Mouse (Mus musculus): ENCODE measurements at regions not wholly inside any gene's neighbourhood (a gene's known extent, or its start where the extent isn't known, plus 50 kb on each side); places are given as distances from the start of the nearest gene placed in this dataset.

GRCm38 (mm10) chr9:93252146-93252545 lies 710.1 kb downstream of the Plod2 start:
- Histone ChIP-seq H3K4me2 (no peak overlapping the region), H3K4me1 (replicated peaks) (no peaks in the 10 kb centered on the region), H3K27ac (replicated peaks) (no peak overlapping the region), H3K9me3 (no peaks in the 10 kb centered on the region), H3K27me3 (no peaks in the 10 kb centered on the region), H3K36me3 (no peaks in the 10 kb centered on the region), H3K9ac (no peak overlapping the region), H3K4me3 (no peak overlapping the region)
- no peak for ATAC-seq (ENCODE audit: low read depth)
- 89% methylated on average over 3 of the region's 3 CpGs for WGBS

GRCm38 (mm10) chr9:93297332-93297731 lies 755.3 kb downstream of the Plod2 start:
- Histone ChIP-seq H3K4me3 (no peak overlapping the region), H3K4me2 (no peak overlapping the region), H3K27ac (replicated peaks) (no peak overlapping the region), H3K36me3 (no peaks in the 10 kb centered on the region), H3K9ac (no peak overlapping the region), H3K4me1 (replicated peaks) (no peaks in the 10 kb centered on the region), H3K9me3 (no peaks in the 10 kb centered on the region), H3K27me3 (no peaks in the 10 kb centered on the region)
- no peak for ATAC-seq (ENCODE audit: low read depth)
- 69% methylated on average over 2 of the region's 2 CpGs for WGBS

DNA sequence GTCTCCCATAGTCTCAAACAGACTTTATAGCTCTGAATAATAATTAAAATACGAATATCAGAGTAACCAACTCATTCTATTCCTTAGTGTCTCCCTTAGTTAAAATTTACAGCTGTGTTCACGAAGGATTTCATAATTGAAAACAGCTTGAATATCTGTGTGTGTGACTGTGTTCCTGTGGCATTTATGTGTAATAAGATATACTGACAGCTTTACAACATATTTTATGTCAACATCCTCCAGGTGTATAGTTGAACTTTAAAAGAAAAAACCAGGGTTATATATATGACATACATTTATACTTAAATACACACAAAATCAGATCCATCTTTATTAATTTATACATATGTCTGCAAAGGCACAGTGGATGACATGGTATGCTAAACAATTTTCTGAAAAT lies 764.7 kb downstream of the Plod2 start:
- H3K4me3 ChIP-seq, result no peak overlapping the region
- H3K9me3 ChIP-seq, result no peaks in the 10 kb centered on the region
- no peaks in the 10 kb centered on the region for H3K4me1 ChIP-seq (replicated peaks)
- H3K9ac ChIP-seq, result no peak overlapping the region
- H3K4me2 ChIP-seq, result no peak overlapping the region
- 55% methylated on average over 2 of the region's 2 CpGs for WGBS
- no peak for ATAC-seq (ENCODE audit: low read depth)
- no peak overlapping the region for H3K27ac ChIP-seq (replicated peaks)
- H3K27me3 ChIP-seq, result no peaks in the 10 kb centered on the region
- H3K36me3 ChIP-seq, result no peaks in the 10 kb centered on the region

GRCm38 (mm10) chr9:93328997-93329682 lies 787.1 kb downstream of the Plod2 start:
- 45% methylated on average over 2 of the region's 2 CpGs for WGBS
- Histone ChIP-seq H3K9ac (no peak overlapping the region), H3K4me2 (no peak overlapping the region), H3K27ac (replicated peaks) (no peak overlapping the region), H3K4me1 (replicated peaks) (no peaks in the 10 kb centered on the region; the same call in 1 of the 2 replicates), H3K4me3 (no peak overlapping the region), H3K27me3 (no peaks in the 10 kb centered on the region), H3K36me3 (no peaks in the 10 kb centered on the region), H3K9me3 (no peaks in the 10 kb centered on the region)
- no peak for ATAC-seq (ENCODE audit: low read depth)

Data from neural tube, embryonic 13.5 days (tissue).